Mouse (Mus musculus) hindbrain, embryonic 12.5 days (tissue): ENCODE measurements at regions not wholly inside any gene's neighbourhood (a gene's known extent, or its start where the extent isn't known, plus 50 kb on each side); places are given as distances from the start of the nearest gene placed in this dataset.

Experiments
- ATAC-seq: fragments of 200-750 bp; cut with Nextera tagmentation; 2 replicates; pipeline ENCODE4 v1.8.0; 2017; ENCODE audit warnings: moderate TSS enrichment; ENCODE audit not compliant: low FRiP score
- H3K27ac ChIP-seq: fragments of 300-500 bp; sonication (generic); 2 replicates; pipeline ENCODE4 v1.5.1; 2016; ENCODE audit warnings: mild to moderate bottlenecking
- H3K27me3 ChIP-seq: fragments of 300-500 bp; sonication (generic); 2 replicates; pipeline ENCODE4 v1.6.1; 2016; ENCODE audit warnings: mild to moderate bottlenecking
- H3K36me3 ChIP-seq: fragments of 300-500 bp; sonication (generic); 2 replicates; pipeline ENCODE4 v1.6.1; 2016; ENCODE audit warnings: mild to moderate bottlenecking
- H3K4me1 ChIP-seq: fragments of 300-500 bp; sonication (generic); 2 replicates; pipeline ENCODE4 v1.6.1; 2016
- H3K4me2 ChIP-seq: fragments of 300-500 bp; sonication (generic); replicated peaks from 2 replicates; pipeline ENCODE4 v1.6.1; 2016; ENCODE audit warnings: mild to moderate bottlenecking
- H3K4me3 ChIP-seq: fragments of 300-500 bp; sonication (generic); 2 replicates; pipeline ENCODE4 v1.5.1; 2016; ENCODE audit warnings: mild to moderate bottlenecking
- H3K9ac ChIP-seq: fragments of 300-500 bp; sonication (generic); 2 replicates; pipeline ENCODE4 v1.6.1; 2016; ENCODE audit warnings: mild to moderate bottlenecking, moderate library complexity
- H3K9me3 ChIP-seq: fragments of 300-500 bp; sonication (generic); replicated peaks from 2 replicates; pipeline ENCODE4 v1.6.1; 2016; ENCODE audit warnings: mild to moderate bottlenecking
- WGBS: fragments of 180-500 bp; shearing (Covaris S2); methylation state at CpG from one replicate; pipeline ENCODE4 v1.1.7; 2016; 5-methylcytosine and 5-hydroxymethylcytosine counted together

GRCm38 (mm10) chr4:89049592-89050440, 87.1 kb upstream of the Mtap start:
- no peak for ATAC-seq
- WGBS, result 77% methylated on average over 7 of the region's 7 CpGs

DNA sequence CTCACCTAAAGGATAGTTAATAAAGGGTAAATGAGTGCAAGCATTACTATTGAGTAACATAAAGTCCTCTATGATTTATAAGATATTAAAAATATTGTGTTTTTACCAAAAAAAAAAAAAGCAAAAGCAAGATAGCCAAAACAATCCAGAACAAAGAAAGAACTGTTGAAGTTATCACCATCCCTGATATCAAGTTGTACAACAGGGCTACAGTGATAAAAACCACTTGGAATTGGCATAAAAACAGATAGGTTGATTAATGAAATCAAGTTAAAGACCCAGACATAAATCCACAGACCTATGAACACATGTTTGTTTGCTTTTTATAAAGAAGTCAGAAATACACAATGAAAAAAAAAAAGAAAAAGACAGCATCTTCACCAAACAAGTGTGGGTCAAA, 92.4 kb upstream of the Mtap start:
- H3K9ac ChIP-seq, result no peak overlapping the region

More at GRCm38 (mm10) chr4:89049592-89050440, 87.1 kb upstream of the Mtap start:
- Histone ChIP-seq H3K36me3 (no peaks in the 10 kb centered on the region), H3K4me3 (no peak overlapping the region), H3K27ac (no peak overlapping the region), H3K9ac (no peak overlapping the region), H3K4me1 (no peaks in the 10 kb centered on the region), H3K9me3 (no peaks in the 10 kb centered on the region), H3K27me3 (no peaks in the 10 kb centered on the region), H3K4me2 (no peak overlapping the region)

DNA sequence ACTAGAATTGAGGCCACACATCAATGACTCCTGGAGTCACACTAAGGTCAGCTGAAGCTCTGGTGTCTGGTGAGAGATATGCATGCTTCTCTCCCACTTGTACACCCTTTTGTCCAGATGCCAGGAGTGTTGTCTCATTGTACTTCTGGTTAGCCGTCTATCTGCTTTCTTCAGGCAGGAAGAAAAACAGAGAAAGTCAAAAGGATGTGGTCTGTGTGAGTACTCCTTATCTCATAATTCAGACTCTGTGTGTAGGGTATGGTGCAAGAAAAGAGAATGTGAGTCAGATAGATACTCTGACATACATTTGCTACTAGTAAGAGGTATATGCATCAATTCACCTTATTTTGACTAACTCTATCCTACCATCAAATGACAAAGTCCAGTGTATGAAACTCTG, 92.9 kb upstream of the Mtap start:
- no peak overlapping the region for H3K27ac ChIP-seq
- no peak for ATAC-seq
- WGBS, result 64% methylated on average over 1 of the region's 1 CpGs

More for the DNA sequence above, 92.4 kb upstream of the Mtap start:
- Histone ChIP-seq H3K36me3 (no peaks in the 10 kb centered on the region), H3K27me3 (no peaks in the 10 kb centered on the region), H3K9me3 (no peaks in the 10 kb centered on the region), H3K4me2 (no peak overlapping the region), H3K27ac (no peak overlapping the region), H3K4me1 (no peaks in the 10 kb centered on the region), H3K4me3 (no peak overlapping the region)
- ATAC-seq, result no peak

DNA sequence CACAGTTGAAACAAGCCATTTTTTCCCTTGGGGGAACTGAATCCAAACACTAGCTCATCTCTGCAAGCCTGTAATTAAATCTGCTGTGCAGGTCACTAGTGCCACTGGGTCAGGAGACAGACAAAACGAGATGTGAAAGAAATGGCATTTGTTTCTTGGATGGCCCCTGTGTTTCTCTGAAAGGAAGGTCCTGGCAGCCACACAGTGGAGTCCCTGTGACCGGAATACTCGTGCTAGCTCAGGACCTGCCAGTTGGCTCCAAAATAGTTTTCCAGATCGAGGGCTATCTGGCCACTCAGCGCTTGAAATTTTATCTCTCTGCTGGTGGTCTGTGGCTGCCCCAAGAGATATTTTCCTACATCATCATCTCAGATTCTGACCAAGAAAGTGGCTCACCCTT, 96.1 kb upstream of the Mtap start:
- Histone ChIP-seq H3K4me2 (no peak overlapping the region), H3K27ac (no peak overlapping the region), H3K27me3 (no peaks in the 10 kb centered on the region), H3K9me3 (no peaks in the 10 kb centered on the region), H3K4me3 (no peak overlapping the region), H3K36me3 (no peaks in the 10 kb centered on the region), H3K9ac (no peak overlapping the region), H3K4me1 (no peaks in the 10 kb centered on the region)
- WGBS, result 53% methylated on average over 5 of the region's 5 CpGs
- ATAC-seq, result no peak

More for the DNA sequence above, 92.9 kb upstream of the Mtap start:
- Histone ChIP-seq H3K9ac (no peak overlapping the region), H3K9me3 (no peaks in the 10 kb centered on the region), H3K4me1 (no peaks in the 10 kb centered on the region), H3K4me2 (no peak overlapping the region), H3K27me3 (no peaks in the 10 kb centered on the region), H3K36me3 (no peaks in the 10 kb centered on the region), H3K4me3 (no peak overlapping the region)

- no peaks in the 10 kb centered on the region for H3K27me3 ChIP-seq
- no peaks in the 10 kb centered on the region for H3K36me3 ChIP-seq
- H3K4me2 ChIP-seq, result no peak overlapping the region
- no peak for ATAC-seq
- no peaks in the 10 kb centered on the region for H3K4me1 ChIP-seq
- H3K27ac ChIP-seq, result no peak overlapping the region
- no peak overlapping the region for H3K4me3 ChIP-seq
- WGBS, result 80% methylated on average over 5 of the region's 5 CpGs
- H3K9ac ChIP-seq, result no peak overlapping the region
- H3K9me3 ChIP-seq, result no peaks in the 10 kb centered on the region
Measured at GRCm38 (mm10) chr4:89038906-89039305, 98.0 kb upstream of the Mtap start.

DNA sequence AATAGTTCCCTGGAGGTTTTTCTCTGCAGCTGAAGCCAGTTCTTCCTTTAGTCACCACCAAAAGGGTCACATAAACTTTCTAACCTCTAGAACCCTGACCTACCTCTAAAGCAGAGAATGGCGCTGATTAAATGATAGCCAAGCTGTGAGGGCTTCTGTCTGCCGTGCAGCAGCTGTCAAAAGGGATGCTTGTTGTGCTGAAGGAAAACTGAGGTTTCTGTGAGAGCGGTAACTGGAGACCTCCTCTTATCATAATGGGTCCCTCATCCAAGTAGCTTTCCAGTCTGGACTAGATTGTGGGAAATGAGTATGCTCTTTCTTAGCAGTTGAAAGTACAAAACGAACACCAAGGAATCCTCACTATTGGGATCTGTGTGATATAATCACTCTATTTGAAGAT, 98.8 kb upstream of the Mtap start:
- no peak overlapping the region for H3K4me2 ChIP-seq
- H3K9ac ChIP-seq, result no peak overlapping the region
- no peaks in the 10 kb centered on the region for H3K4me1 ChIP-seq
- H3K4me3 ChIP-seq, result no peak overlapping the region
- 61% methylated on average over 4 of the region's 4 CpGs for WGBS
- no peaks in the 10 kb centered on the region for H3K27me3 ChIP-seq
- no peak overlapping the region for H3K27ac ChIP-seq
- H3K36me3 ChIP-seq, result no peaks in the 10 kb centered on the region
- no peak for ATAC-seq
- no peaks in the 10 kb centered on the region for H3K9me3 ChIP-seq

GRCm38 (mm10) chr4:89034822-89035221, 102.1 kb upstream of the Mtap start:
- Histone ChIP-seq H3K9me3 (no peaks in the 10 kb centered on the region), H3K27ac (no peak overlapping the region), H3K27me3 (no peaks in the 10 kb centered on the region), H3K4me2 (no peak overlapping the region), H3K4me1 (no peaks in the 10 kb centered on the region), H3K9ac (no peak overlapping the region), H3K36me3 (no peaks in the 10 kb centered on the region), H3K4me3 (no peak overlapping the region)
- no peak for ATAC-seq
- 87% methylated on average over 2 of the region's 2 CpGs for WGBS

DNA sequence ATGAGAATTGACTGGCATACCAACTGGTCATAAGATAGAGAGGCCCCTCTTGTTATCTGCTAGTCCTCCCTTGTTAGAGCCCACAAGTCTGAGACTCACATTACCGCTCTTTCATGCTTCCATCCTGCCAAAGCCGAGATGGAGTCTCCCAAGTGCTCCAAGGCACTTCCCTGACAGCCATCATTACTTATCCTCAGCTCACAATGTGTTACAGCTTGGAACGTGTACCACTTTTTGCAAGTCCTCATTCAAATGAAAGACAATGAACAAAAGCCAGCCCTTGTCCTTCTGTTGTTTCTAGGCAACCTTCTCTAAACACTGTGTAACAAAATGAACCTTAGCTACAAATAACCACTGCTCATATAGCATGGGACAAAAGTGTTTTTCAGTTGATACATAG, 102.6 kb upstream of the Mtap start:
- no peaks in the 10 kb centered on the region for H3K36me3 ChIP-seq
- 41% methylated on average over 3 of the region's 3 CpGs for WGBS
- ATAC-seq, result no peak
- H3K27me3 ChIP-seq, result no peaks in the 10 kb centered on the region
- no peak overlapping the region for H3K4me3 ChIP-seq
- H3K27ac ChIP-seq, result no peak overlapping the region
- H3K9ac ChIP-seq, result no peak overlapping the region
- no peaks in the 10 kb centered on the region for H3K4me1 ChIP-seq
- H3K9me3 ChIP-seq, result no peaks in the 10 kb centered on the region
- H3K4me2 ChIP-seq, result no peak overlapping the region

- 46% methylated on average over 2 of the region's 2 CpGs for WGBS
- Histone ChIP-seq H3K36me3 (no peaks in the 10 kb centered on the region), H3K4me2 (no peak overlapping the region), H3K9me3 (no peaks in the 10 kb centered on the region), H3K27me3 (no peaks in the 10 kb centered on the region), H3K4me3 (no peak overlapping the region), H3K27ac (no peak overlapping the region), H3K9ac (no peak overlapping the region), H3K4me1 (no peaks in the 10 kb centered on the region)
- no peak for ATAC-seq
Measured at GRCm38 (mm10) chr4:89012681-89013353, 124.1 kb upstream of the Mtap start.

DNA sequence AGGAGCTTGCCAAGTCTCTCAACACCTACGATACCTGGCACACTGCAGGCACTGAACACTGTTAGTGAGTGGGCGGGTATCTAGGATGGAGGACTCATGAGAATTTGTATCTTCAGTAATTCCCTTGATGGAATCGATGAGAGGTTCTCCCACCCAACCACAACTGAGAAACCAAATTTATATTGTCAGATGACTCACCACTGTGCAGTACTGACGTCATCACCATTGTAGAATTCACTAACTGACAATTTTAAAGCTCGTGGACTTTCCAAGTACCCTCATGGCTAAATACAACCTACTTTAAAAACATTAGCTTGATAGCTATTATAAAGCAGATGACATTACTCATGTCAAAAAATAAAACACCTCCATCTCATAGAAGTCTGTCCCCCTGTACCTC, 128.4 kb upstream of the Mtap start:
- WGBS, result 84% methylated on average over 5 of the region's 5 CpGs
- no peak overlapping the region for H3K4me2 ChIP-seq
- ATAC-seq, result no peak
- H3K27me3 ChIP-seq, result no peaks in the 10 kb centered on the region
- no peak overlapping the region for H3K4me3 ChIP-seq
- no peaks in the 10 kb centered on the region for H3K4me1 ChIP-seq
- no peak overlapping the region for H3K9ac ChIP-seq
- H3K27ac ChIP-seq, result no peak overlapping the region
- H3K36me3 ChIP-seq, result no peaks in the 10 kb centered on the region
- no peaks in the 10 kb centered on the region for H3K9me3 ChIP-seq

DNA sequence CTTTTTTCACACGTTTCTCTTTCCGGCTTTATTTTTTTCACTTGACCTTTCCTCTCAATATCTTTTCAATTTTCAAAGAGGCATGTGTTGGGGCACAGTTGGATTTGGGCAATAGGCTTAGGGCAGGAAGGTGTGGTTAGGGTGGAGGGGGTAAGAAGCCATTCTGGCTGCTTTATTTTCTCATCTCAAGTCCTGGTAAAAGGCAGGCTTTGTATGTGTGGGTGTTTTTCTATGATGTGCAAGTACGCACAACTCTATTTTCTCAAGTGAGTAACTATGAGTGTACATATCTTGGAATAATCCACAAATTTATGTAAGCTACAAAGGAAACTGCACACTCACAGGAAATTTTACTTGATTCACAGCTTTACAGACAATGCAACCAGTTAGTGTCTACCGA, 121.5 kb upstream of the Ifne start:
- Histone ChIP-seq H3K36me3 (no peaks in the 10 kb centered on the region), H3K4me3 (no peak overlapping the region), H3K27me3 (no peaks in the 10 kb centered on the region), H3K4me1 (no peaks in the 10 kb centered on the region), H3K9me3 (no peaks in the 10 kb centered on the region), H3K4me2 (no peak overlapping the region), H3K9ac (no peak overlapping the region), H3K27ac (no peak overlapping the region)
- ATAC-seq, result no peak
- 86% methylated on average over 4 of the region's 4 CpGs for WGBS

DNA sequence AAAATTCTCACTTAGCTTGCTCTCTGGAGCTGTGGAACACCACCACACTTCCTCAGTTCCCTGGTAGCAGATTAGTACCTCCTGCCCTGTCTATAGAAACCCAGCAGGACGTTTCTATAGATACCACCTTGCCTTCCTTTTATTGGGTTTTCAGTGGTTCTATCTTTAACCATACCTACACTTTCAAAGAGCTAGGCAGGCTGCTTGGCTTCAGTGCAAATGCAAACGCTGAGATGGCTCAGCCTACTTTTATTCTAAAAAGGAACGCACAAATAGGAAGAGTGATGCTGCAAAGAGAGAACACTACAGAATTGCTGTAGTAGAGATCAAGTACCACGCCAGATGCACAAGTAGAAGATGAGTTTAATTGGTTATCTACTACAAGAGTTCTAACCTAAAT, 120.9 kb upstream of the Ifne start:
- WGBS, result 77% methylated on average over 4 of the region's 4 CpGs
- ATAC-seq, result no peak

DNA sequence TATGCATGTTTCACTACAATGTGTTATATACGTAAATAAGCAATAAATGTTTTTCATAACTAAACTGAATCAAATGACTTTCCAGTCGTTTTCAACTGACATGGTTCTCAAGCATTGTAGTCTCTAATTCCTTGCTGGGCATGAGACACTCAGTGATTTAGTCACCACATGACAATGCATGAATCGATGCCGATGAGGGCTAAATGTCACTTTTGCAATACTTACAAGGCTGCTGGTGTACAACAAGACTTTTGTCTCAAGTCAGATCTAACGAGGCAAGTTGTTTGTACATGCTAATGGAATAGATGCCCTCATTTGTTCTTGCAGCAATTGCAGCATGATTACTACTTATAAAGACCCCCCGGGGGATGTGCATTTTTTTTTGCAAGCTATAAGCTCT, 120.2 kb upstream of the Ifne start:
- no peaks in the 10 kb centered on the region for H3K4me1 ChIP-seq
- no peak overlapping the region for H3K4me3 ChIP-seq
- no peak overlapping the region for H3K4me2 ChIP-seq
- WGBS, result 83% methylated on average over 6 of the region's 6 CpGs
- H3K36me3 ChIP-seq, result no peaks in the 10 kb centered on the region
- H3K27ac ChIP-seq, result no peak overlapping the region
- no peak for ATAC-seq
- no peaks in the 10 kb centered on the region for H3K27me3 ChIP-seq
- no peak overlapping the region for H3K9ac ChIP-seq
- no peaks in the 10 kb centered on the region for H3K9me3 ChIP-seq

More for the DNA sequence above, 120.9 kb upstream of the Ifne start:
- Histone ChIP-seq H3K27me3 (no peaks in the 10 kb centered on the region), H3K27ac (no peak overlapping the region), H3K4me2 (no peak overlapping the region), H3K4me1 (no peaks in the 10 kb centered on the region), H3K4me3 (no peak overlapping the region), H3K9ac (no peak overlapping the region), H3K36me3 (no peaks in the 10 kb centered on the region), H3K9me3 (no peaks in the 10 kb centered on the region)
